Mouse (Mus musculus) leukemia stem cell, adult 10-12 weeks (primary cell): Measurements from ENCODE around the gene Rbm42. TPM values are rescaled to one million over a fixed set of nuclear protein-coding genes. Genes with fewer than 3 reads are reported as not detected.

Source experiments
- polyA plus RNA-seq: library from polyadenylated mRNA; stranded (reverse); fragments of >175 nt; gene quantifications from 2 replicates; pipeline ENCODE4 v1.2.3, GENCODE M21; 2012; ENCODE audit warnings: low replicate concordance

Rbm42 gene
- polyA plus RNA-seq, result 329 and 344 TPM in 2 replicates

GRCm38 (mm10) chr7:30649591-30650540, at the start of gene Rbm42:
Gene Rbm42 (minus strand): TSS chr7:30650317.

GRCm38 (mm10) chr7:30698589-30698988, 48.5 kb upstream of the Rbm42 start, which contains the start of gene 2200002J24Rik:
Gene 2200002J24Rik (plus strand): TSS chr7:30698926.

DNA sequence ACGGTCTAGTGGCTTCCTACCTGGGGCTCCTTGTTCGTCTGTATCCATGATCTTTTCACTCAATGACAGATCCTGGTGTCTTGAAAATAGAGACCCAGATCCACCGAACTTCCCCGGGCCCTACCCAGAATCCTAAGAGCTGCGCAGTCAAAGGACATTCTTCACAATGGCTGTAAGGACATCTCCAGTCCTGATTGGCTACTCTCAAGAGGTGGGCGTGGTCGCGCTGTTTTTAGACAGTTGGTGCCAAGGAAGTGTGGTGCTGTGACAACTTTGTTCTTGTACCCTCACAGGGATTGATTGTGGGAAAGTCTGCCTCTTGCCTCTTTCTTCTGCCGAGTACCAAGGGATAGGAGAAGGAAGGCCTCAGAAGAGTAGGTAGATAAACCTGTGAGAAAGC, 21.4 kb upstream of the Rbm42 start, which contains the start of gene Pmis2:
Gene Pmis2, minus strand, starts transcription at position 126 of the 400 bp plus-strand sequence.

GRCm38 (mm10) chr7:30664529-30665200, 14.5 kb upstream of the Rbm42 start, which contains the start of gene Haus5:
Gene Haus5 (minus strand): TSS chr7:30664994.

GRCm38 (mm10) chr7:30635752-30636151, 14.4 kb downstream of the Rbm42 start, which contains the start of gene Etv2:
Gene Etv2 (minus strand): TSS chr7:30635852.

DNA sequence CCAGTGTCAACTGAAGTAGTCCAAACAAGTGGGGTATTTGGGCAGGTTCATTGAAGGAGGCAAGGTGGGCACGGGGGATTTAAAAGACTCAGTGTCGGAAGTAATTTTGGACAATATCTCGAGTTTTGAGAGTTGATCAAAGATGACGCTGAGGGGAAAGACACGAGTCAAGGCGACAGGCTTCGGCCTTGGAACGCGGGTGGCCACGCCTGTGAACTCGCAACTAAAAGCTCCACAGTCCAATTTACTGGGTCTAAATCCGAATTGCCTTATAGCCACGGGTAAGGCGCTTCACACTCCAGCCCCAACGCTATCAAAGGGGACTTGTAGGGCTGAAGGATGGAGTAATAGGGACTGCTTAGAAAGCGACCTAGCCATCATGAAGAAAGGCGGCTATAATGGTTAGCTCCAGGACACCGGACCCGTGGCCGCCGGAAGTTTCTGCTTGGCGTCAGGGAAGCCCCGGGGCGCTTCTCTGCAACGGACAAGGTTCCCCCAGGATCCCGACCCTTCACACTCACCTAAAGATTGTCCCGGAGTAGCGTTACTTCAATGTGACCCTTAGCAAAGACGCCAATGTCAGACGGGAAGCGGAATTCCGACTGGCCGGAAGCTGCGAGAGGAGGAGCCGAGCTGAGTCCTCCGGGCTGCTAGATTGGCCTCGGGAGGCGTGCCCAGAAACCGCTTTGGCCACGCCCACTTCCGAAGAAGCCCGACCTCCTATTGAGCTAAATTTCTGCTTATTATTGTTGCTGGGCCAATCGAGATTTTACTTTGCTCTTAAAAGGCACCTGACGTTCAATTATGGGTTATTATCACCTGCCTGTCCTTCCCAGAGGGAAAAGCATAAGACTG, 24.4 kb downstream of the Rbm42 start, which contains the start of gene Cox6b1:
Gene Cox6b1, minus strand, starts transcription at position 622 of the 855 bp plus-strand sequence.

DNA sequence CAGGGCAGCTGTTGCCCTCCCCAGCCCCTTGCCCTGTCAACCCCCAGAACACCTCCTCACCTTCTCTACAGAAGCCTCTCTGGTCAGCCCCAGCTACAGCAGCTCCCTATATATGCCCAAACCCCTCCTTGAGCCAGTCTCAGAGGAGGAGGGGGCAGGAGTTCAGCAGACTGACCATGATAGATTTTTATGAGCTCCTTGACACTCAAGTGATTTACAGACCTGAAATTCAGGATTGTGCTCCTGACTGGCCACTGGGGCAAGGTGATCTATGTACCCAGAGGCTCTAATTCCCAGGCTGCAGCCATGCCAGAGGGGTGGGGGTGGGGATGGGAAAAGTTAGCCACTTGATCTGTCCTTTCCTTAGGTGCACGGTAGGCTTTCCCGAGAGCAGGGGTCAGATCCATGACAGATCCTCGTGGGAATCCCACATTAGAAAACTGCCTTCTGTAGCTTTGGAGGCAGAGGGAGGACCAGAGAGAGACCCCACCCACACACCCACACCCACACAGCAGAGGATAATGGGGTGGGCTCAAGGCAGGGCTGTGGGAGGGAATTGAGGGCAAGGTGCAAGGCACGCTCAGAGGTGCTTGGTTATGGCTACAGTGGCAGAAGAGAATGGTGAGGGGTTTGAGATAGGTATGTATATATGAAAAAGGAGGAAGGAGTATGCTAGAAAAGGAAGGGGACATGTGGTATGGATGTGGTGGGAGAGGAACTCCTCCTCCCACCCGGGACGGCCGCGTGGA, 37.3 kb downstream of the Rbm42 start, which contains the start of gene Upk1a:
Gene Upk1a, minus strand, starts transcription at position 194 of the 749 bp plus-strand sequence.

DNA sequence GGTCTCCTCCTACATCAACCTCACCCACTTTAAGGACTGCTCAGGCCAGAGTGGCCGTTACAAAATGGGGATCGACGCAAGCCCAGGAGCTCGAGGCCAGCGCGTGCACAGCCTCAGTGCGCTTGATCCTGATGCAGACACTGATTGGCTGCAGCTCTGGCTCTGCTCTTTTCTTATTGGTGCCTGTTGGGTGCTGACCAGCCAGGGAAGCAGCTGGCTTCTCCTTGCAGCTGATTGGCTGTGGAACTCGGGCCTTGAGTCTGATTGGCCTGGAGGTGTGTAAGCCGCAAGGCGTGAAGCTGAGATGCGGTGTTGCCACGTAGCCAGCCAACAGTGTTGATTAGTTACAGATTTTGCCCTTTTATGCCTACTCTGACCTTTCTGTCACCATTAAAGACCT, 51.3 kb downstream of the Rbm42 start, which contains the start of gene Zbtb32:
Gene Zbtb32, minus strand, starts transcription at position 124 of the 400 bp plus-strand sequence.

Other genes with a start within 250 kb of the Rbm42 start
- gene Tyrobp, start 236.6 kb downstream of the Rbm42 start, polyA plus RNA-seq, result 9.6 and 46.1 TPM in 2 replicates
- gene Hcst, start 230.5 kb downstream of the Rbm42 start, polyA plus RNA-seq, result 10.4 TPM in 1 of 2 replicates, not detected in the other
- gene Nfkbid, start 228.6 kb downstream of the Rbm42 start, polyA plus RNA-seq, result 16.8 and 18.4 TPM in 2 replicates
- gene Aplp1, start 204.8 kb downstream of the Rbm42 start, polyA plus RNA-seq, result 1.1 and 1.3 TPM in 2 replicates
- not detected in 2 replicates for gene Kirrel2, start 192.6 kb downstream of the Rbm42 start, polyA plus RNA-seq
- 0.14 TPM in 1 of 2 replicates, not detected in the other for gene Nphs1, start 192.0 kb downstream of the Rbm42 start, polyA plus RNA-seq
- 0.13 TPM in 1 of 2 replicates, not detected in the other for gene Prodh2, start 156.7 kb downstream of the Rbm42 start, polyA plus RNA-seq
- gene Arhgap33, start 115.3 kb downstream of the Rbm42 start, polyA plus RNA-seq, result 121 and 163 TPM in 2 replicates
- 22.9 and 50.6 TPM in 2 replicates for gene Hspb6, start 98.1 kb downstream of the Rbm42 start, polyA plus RNA-seq
- 29.4 and 49.1 TPM in 2 replicates for gene Proser3, start 98.0 kb downstream of the Rbm42 start, polyA plus RNA-seq
- 59.6 and 64.2 TPM in 2 replicates for gene Lin37, start 90.5 kb downstream of the Rbm42 start, polyA plus RNA-seq
- 12.7 and 61.9 TPM in 2 replicates for gene U2af1l4, start 87.0 kb downstream of the Rbm42 start, polyA plus RNA-seq
- gene Gm49396, start 87.0 kb downstream of the Rbm42 start, polyA plus RNA-seq, result 1.2 and 1.6 TPM in 2 replicates
- 17.5 and 44.6 TPM in 2 replicates for gene Psenen, start 86.7 kb downstream of the Rbm42 start, polyA plus RNA-seq
- 8.1 and 20.3 TPM in 2 replicates for gene Igflr1, start 84.9 kb downstream of the Rbm42 start, polyA plus RNA-seq
- gene Kmt2b, start 61.6 kb downstream of the Rbm42 start, polyA plus RNA-seq, result 143 and 153 TPM in 2 replicates
- gene Zbtb32, start 51.4 kb downstream of the Rbm42 start, polyA plus RNA-seq, result 133 and 177 TPM in 2 replicates
- 1.3 TPM in 1 of 2 replicates, not detected in the other for gene Upk1a, start 37.5 kb downstream of the Rbm42 start, polyA plus RNA-seq
- 47.1 and 83.9 TPM in 2 replicates for gene Cox6b1, start 24.2 kb downstream of the Rbm42 start, polyA plus RNA-seq
- 0.35 TPM in 1 of 2 replicates, not detected in the other for gene Etv2, start 14.5 kb downstream of the Rbm42 start, polyA plus RNA-seq
- 7.2 and 44.1 TPM in 2 replicates for gene Haus5, start 14.7 kb upstream of the Rbm42 start, polyA plus RNA-seq
- gene Pmis2, start 21.3 kb upstream of the Rbm42 start, polyA plus RNA-seq, result not detected in 2 replicates
- not detected in 2 replicates for gene 2200002J24Rik, start 48.6 kb upstream of the Rbm42 start, polyA plus RNA-seq
- 0.20 TPM in 1 of 2 replicates, not detected in the other for gene Atp4a, start 61.9 kb upstream of the Rbm42 start, polyA plus RNA-seq
- gene Tmem147, start 79.2 kb upstream of the Rbm42 start, polyA plus RNA-seq, result 134 and 143 TPM in 2 replicates
- gene Gapdhs, start 93.4 kb upstream of the Rbm42 start, polyA plus RNA-seq, result not detected in 2 replicates
- gene Sbsn, start 101.2 kb upstream of the Rbm42 start, polyA plus RNA-seq, result 0.48 TPM in 1 of 2 replicates, not detected in the other
- not detected in 2 replicates for gene Dmkn, start 113.4 kb upstream of the Rbm42 start, polyA plus RNA-seq
- gene Krtdap, start 137.6 kb upstream of the Rbm42 start, polyA plus RNA-seq, result not detected in 2 replicates
- gene Ffar2, start 173.5 kb upstream of the Rbm42 start, polyA plus RNA-seq, result 0.46 and 5.5 TPM in 2 replicates
- not detected in 2 replicates for gene Ffar3, start 205.9 kb upstream of the Rbm42 start, polyA plus RNA-seq
- 3.9 and 5.1 TPM in 2 replicates for gene Ffar1, start 211.2 kb upstream of the Rbm42 start, polyA plus RNA-seq
- gene Cd22, start 230.0 kb upstream of the Rbm42 start, polyA plus RNA-seq, result 11.3 and 33.3 TPM in 2 replicates